Mouse (Mus musculus) thymus, postnatal 25 days (tissue): ENCODE results near the gene Gm8720.
"Not testable (repeated sequence)": the region's sequence is repeated elsewhere in the genome, so short reads cannot be mapped to it uniquely, and the experiment has no call there.

Experiments used
- DNase-seq: peaks from one replicate; pipeline ENCODE4 v3.0.0; 2022

The Gm8720 gene

GRCm38 (mm10) chr7:23067356-23067755 lies at the start of gene Gm8720:
Gm8720 (minus strand) TSS chr7:23067456.
- DNase-seq = not testable (repeated sequence)

DNA sequence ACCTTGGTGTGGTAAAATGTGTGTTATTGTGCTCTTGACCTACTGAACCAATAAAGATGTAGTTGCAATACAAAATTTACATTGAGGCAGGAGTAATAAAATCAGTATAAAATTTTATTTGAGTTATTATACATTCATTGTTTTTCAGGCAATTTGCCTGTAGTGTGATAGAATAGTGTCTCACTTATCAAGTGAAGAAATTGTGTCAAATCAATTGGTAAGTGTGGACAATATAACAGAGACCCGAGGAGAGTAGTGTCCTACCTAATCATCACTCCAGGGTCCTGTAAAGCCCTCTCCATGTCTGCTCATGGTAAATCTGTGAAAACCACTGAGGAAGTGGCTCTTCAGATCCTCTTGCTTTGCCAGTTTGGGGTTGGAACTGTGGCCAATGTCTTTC lies 12.0 kb downstream of the Gm8720 start, which contains the start of gene Vmn1r163:
Vmn1r163 (plus strand) TSS at position 301 of the 400 bp plus-strand sequence.
- not testable (repeated sequence) for DNase-seq

DNA sequence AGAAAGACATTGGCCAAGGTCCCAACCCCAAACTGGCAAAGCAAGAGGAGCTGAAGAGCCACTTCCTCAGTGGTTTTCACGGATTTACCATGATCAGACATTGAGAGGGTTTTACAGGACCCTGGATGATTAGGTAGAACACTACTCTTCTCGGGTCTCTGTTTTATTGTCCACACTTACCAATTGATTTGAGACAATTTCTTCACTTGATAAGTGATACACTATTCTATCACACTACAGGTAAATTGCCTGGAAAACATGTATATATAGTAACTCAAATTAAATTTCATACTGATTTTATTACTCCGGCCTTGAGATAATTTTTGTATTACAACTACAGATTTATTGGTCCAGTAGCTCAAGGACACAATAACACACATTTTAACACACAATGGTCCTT lies 47.4 kb downstream of the Gm8720 start, which contains the start of gene Gm4216:
Gm4216 (minus strand) TSS at position 101 of the 400 bp plus-strand sequence.
- DNase-seq = not testable (repeated sequence)
